Mouse (Mus musculus) intestine, embryonic 16.5 days (tissue): ENCODE data around the gene Gprin1. TPM values are rescaled to one million over a fixed set of nuclear protein-coding genes. Genes with fewer than 3 reads are reported as not detected.

ENCODE experiments used
- ATAC-seq: fragments of 200-750 bp; cut with Nextera tagmentation; 2 replicates; pipeline ENCODE4 v1.8.0; 2017; ENCODE audit warnings: moderate TSS enrichment, moderate library complexity
- H3K27ac ChIP-seq: fragments of 300-500 bp; sonication (generic); 2 replicates; pipeline ENCODE4 v1.5.1; 2014; ENCODE audit warnings: mild to moderate bottlenecking, low read length
- H3K27me3 ChIP-seq: fragments of 300-500 bp; sonication (generic); replicated peaks from 2 replicates; pipeline ENCODE4 v1.6.1; 2014; ENCODE audit warnings: low read length, control low read depth, mixed read lengths; ENCODE audit not compliant: control insufficient read depth, insufficient read depth
- H3K36me3 ChIP-seq: fragments of 300-500 bp; sonication (generic); 2 replicates; pipeline ENCODE4 v1.6.1; 2014; ENCODE audit warnings: low read length, control low read depth; ENCODE audit not compliant: control insufficient read depth, insufficient read depth
- H3K4me1 ChIP-seq: fragments of 300-500 bp; sonication (generic); 2 replicates; pipeline ENCODE4 v1.6.1; 2014; ENCODE audit warnings: low read length, control low read depth, mixed read lengths; ENCODE audit not compliant: control insufficient read depth, insufficient read depth
- H3K4me2 ChIP-seq: fragments of 300-500 bp; sonication (generic); 2 replicates; pipeline ENCODE4 v1.6.1; 2014; ENCODE audit warnings: low read depth, low read length, control low read depth
- H3K4me3 ChIP-seq: fragments of 300-500 bp; sonication (generic); 2 replicates; pipeline ENCODE4 v1.5.1; 2014; ENCODE audit warnings: mild to moderate bottlenecking, low read length
- H3K9ac ChIP-seq: fragments of 300-500 bp; sonication (generic); 2 replicates; pipeline ENCODE4 v1.6.1; 2014; ENCODE audit warnings: low read depth, low read length
- H3K9me3 ChIP-seq: fragments of 300-500 bp; sonication (generic); 2 replicates; pipeline ENCODE4 v1.6.1; 2016; ENCODE audit warnings: low read length, control low read depth; ENCODE audit not compliant: control insufficient read depth
- WGBS: fragments of 180-500 bp; shearing (Covaris S2); extraction: QIAGEN DNeasy Blood & Tissue Kit; methylation state at CpG from one replicate; pipeline ENCODE4 v1.1.7; 2014; 5-methylcytosine and 5-hydroxymethylcytosine counted together
- polyA plus RNA-seq: library from polyadenylated mRNA; unstranded; fragments of >200 nt; fragmentation: Nextera tagmentation; extraction: Ambion mirVana; gene quantifications from 2 replicates; pipeline ENCODE4 v1.2.1, GENCODE M21; 2015

The Gprin1 gene
- 0.15 and 0.16 TPM in 2 replicates for polyA plus RNA-seq

GRCm38 (mm10) chr13:54749864-54750411 lies at the start of gene Gprin1:
Gene Gprin1, minus strand, starts transcription at chr13:54749874.
- Histone ChIP-seq H3K9me3 (no peaks in the 10 kb centered on the region), H3K4me3 (peak within 1 kb of the TSS; percentile 58), H3K27ac (no peak within 1 kb of the TSS), H3K9ac (peak within 1 kb of the TSS; percentile 26; the same call in 1 of the 2 replicates), H3K4me2 (peak within 1 kb of the TSS; percentile 96), H3K27me3 (peaks cover 32% of the 10 kb centered on the region), H3K4me1 (peaks cover 6% of the 10 kb centered on the region; the same call in 1 of the 2 replicates), H3K36me3 (no peaks in the 10 kb centered on the region)
- 2% methylated on average over 29 of the region's 29 CpGs for WGBS
- peak; percentile 43 for ATAC-seq

- H3K27ac ChIP-seq: no peak overlapping the region
- 0 out of 2 replicates have a peak, but pooled peaks cover 3% of the 10 kb centered on the region for H3K9me3 ChIP-seq
- ATAC-seq: no peak
- no peaks in the 10 kb centered on the region for H3K27me3 ChIP-seq
- no peaks in the 10 kb centered on the region for H3K36me3 ChIP-seq
- WGBS: 70% methylated on average over 10 of the region's 10 CpGs
- H3K4me2 ChIP-seq: no peak overlapping the region
- H3K4me3 ChIP-seq: no peak overlapping the region
- no peaks in the 10 kb centered on the region for H3K4me1 ChIP-seq
- no peak overlapping the region for H3K9ac ChIP-seq
These were observed 49.1 kb upstream of the Gprin1 start for GRCm38 (mm10) chr13:54798740-54799139.

GRCm38 (mm10) chr13:54797861-54798643 lies 48.4 kb upstream of the Gprin1 start:
- Histone ChIP-seq H3K9me3 (0 out of 2 replicates have a peak, but pooled peaks cover 3% of the 10 kb centered on the region), H3K4me1 (no peaks in the 10 kb centered on the region), H3K9ac (no peak overlapping the region), H3K4me3 (no peak overlapping the region), H3K36me3 (no peaks in the 10 kb centered on the region), H3K27ac (no peak overlapping the region), H3K27me3 (no peaks in the 10 kb centered on the region), H3K4me2 (no peak overlapping the region)
- ATAC-seq: no peak
- WGBS: 76% methylated on average over 16 of the region's 16 CpGs

GRCm38 (mm10) chr13:54797356-54797755 lies 47.7 kb upstream of the Gprin1 start:
- H3K27me3 ChIP-seq: no peaks in the 10 kb centered on the region
- no peak overlapping the region for H3K4me3 ChIP-seq
- no peaks in the 10 kb centered on the region for H3K4me1 ChIP-seq
- ATAC-seq: no peak
- no peak overlapping the region for H3K27ac ChIP-seq
- no peak overlapping the region for H3K9ac ChIP-seq
- H3K4me2 ChIP-seq: no peak overlapping the region
- 37% methylated on average over 4 of the region's 4 CpGs for WGBS
- H3K36me3 ChIP-seq: no peaks in the 10 kb centered on the region
- H3K9me3 ChIP-seq: no peaks in the 10 kb centered on the region

- H3K4me1 ChIP-seq: peaks cover 6% of the 10 kb centered on the region
- no peak for ATAC-seq
- no peaks in the 10 kb centered on the region for H3K36me3 ChIP-seq
- 42% methylated on average over 5 of the region's 5 CpGs for WGBS
- no peak overlapping the region for H3K4me3 ChIP-seq
- no peak overlapping the region for H3K27ac ChIP-seq
- peaks cover 6% of the 10 kb centered on the region; the same call in 1 of the 2 replicates for H3K27me3 ChIP-seq
- no peak overlapping the region for H3K9ac ChIP-seq
- H3K9me3 ChIP-seq: no peaks in the 10 kb centered on the region
- no peak overlapping the region for H3K4me2 ChIP-seq
These were observed 45.2 kb upstream of the Gprin1 start for GRCm38 (mm10) chr13:54794843-54795242.

- H3K27ac ChIP-seq: no peak overlapping the region
- peaks cover 7% of the 10 kb centered on the region for H3K4me1 ChIP-seq
- no peaks in the 10 kb centered on the region for H3K36me3 ChIP-seq
- WGBS: 67% methylated on average over 16 of the region's 16 CpGs
- H3K9me3 ChIP-seq: no peaks in the 10 kb centered on the region
- no peak overlapping the region for H3K9ac ChIP-seq
- H3K4me2 ChIP-seq: no peak overlapping the region
- H3K27me3 ChIP-seq: peaks cover 6% of the 10 kb centered on the region; the same call in 1 of the 2 replicates
- no peak for ATAC-seq
- H3K4me3 ChIP-seq: no peak overlapping the region
These were observed 44.4 kb upstream of the Gprin1 start for GRCm38 (mm10) chr13:54794002-54794577.

- Histone ChIP-seq H3K9me3 (no peaks in the 10 kb centered on the region), H3K36me3 (no peaks in the 10 kb centered on the region), H3K27me3 (peaks cover 6% of the 10 kb centered on the region; the same call in 1 of the 2 replicates), H3K4me3 (no peak overlapping the region), H3K9ac (no peak overlapping the region), H3K27ac (no peak overlapping the region), H3K4me1 (peaks cover 7% of the 10 kb centered on the region), H3K4me2 (no peak overlapping the region)
- 22% methylated on average over 21 of the region's 21 CpGs for WGBS
- no peak for ATAC-seq
These were observed 42.9 kb upstream of the Gprin1 start for GRCm38 (mm10) chr13:54792259-54793230.

- Histone ChIP-seq H3K9me3 (no peaks in the 10 kb centered on the region), H3K36me3 (no peaks in the 10 kb centered on the region), H3K4me2 (peak overlapping the region; percentile 99), H3K4me3 (peak overlapping the region; percentile 66), H3K4me1 (peaks cover 7% of the 10 kb centered on the region), H3K27ac (no peak overlapping the region), H3K27me3 (peaks cover 6% of the 10 kb centered on the region; the same call in 1 of the 2 replicates), H3K9ac (peak overlapping the region; percentile 69)
- ATAC-seq: peak; percentile 64
- under 1% methylated on average over 38 of the region's 38 CpGs for WGBS
These were observed 40.1 kb upstream of the Gprin1 start for GRCm38 (mm10) chr13:54789561-54790397.
